ENCODE assay signal across 14 mouse cellular contexts in genomic region chr1:90209069-90209468, GRCm38 (mm10). TPM values are rescaled to one million over a fixed set of nuclear protein-coding genes. Genes with fewer than 3 reads are reported as not detected.
DNase-seq lines count a peak whose midpoint lies in the region; ATAC-seq lines count a peak whose summit lies in the region.
"Had no signal": no experiment of that assay in that cellular context is flagged by ENCODE, and none has a peak within 500 bp of the region (broad histone marks: within the 10 kb centered on the region; RNA-seq: fewer than 3 reads in every experiment).

No protein-coding gene starts in this region.

- peak overlapping the region; percentile 64 for H3K4me2 ChIP-seq in heart, embryonic 11.5 days
- peak overlapping the region; percentile 65; the same call in 1 of the 2 replicates for H3K4me2 ChIP-seq in limb, embryonic 12.5 days
- peak overlapping the region; percentile 58 for H3K4me2 ChIP-seq in hindbrain, embryonic 12.5 days (replicated peaks)
- peak overlapping the region; percentile 21; the same call in 1 of the 2 replicates for H3K4me2 ChIP-seq in stomach, embryonic 15.5 days
- H3K4me2 ChIP-seq: liver, embryonic 15.5 days had no signal

- H3K27me3 ChIP-seq in heart, embryonic 11.5 days (ENCODE audit: control insufficient read depth, insufficient read depth, low read length) = no peaks in the 10 kb centered on the region
- peaks cover 3% of the 10 kb centered on the region; the same call in 1 of the 2 replicates for H3K27me3 ChIP-seq in limb, embryonic 12.5 days
- peaks cover 19% of the 10 kb centered on the region; the same call in 1 of the 2 replicates for H3K27me3 ChIP-seq in limb, embryonic 10.5 days (ENCODE audit: low read depth, poor library complexity, severe bottlenecking)
- no peaks in the 10 kb centered on the region for H3K27me3 ChIP-seq in hindbrain, embryonic 12.5 days
- 0 out of 2 replicates have a peak, but pooled peaks cover 3% of the 10 kb centered on the region for H3K27me3 ChIP-seq in stomach, embryonic 15.5 days (replicated peaks)

- no peak for ATAC-seq in heart, embryonic 11.5 days (replicated peaks; ENCODE audit: insufficient number of reproducible peaks, low FRiP score, low TSS enrichment)
- no peak for ATAC-seq in limb, embryonic 12.5 days (ENCODE audit: insufficient number of reproducible peaks, insufficient read depth, low FRiP score, low TSS enrichment, low read depth)
- ATAC-seq in hindbrain, embryonic 12.5 days (ENCODE audit: low FRiP score) = peak; percentile 27; the same call in 1 of the 2 replicates
- ATAC-seq in stomach, embryonic 15.5 days (ENCODE audit: insufficient read depth, low FRiP score, low read depth) = no peak
- ATAC-seq in megakaryocyte progenitor cell, adult 5-6 weeks (replicated peaks; ENCODE audit: poor library complexity) = no peak

- DNase-seq in heart, postnatal 4 days = no peak
- no peak for DNase-seq in limb, embryonic 10.5 days (ENCODE audit: low spot score)
- DNase-seq in embryo, embryonic 10 days (ENCODE audit: low spot score) = no peak
- DNase-seq: B cell, adult 2 months; gastrocnemius, postnatal 14 days; retina, postnatal 1 day had no signal

- H3K9me3 ChIP-seq in heart, embryonic 11.5 days (replicated peaks; ENCODE audit: control insufficient read depth, low read length) = no peaks in the 10 kb centered on the region
- H3K9me3 ChIP-seq in limb, embryonic 12.5 days = no peaks in the 10 kb centered on the region
- H3K9me3 ChIP-seq in limb, embryonic 10.5 days (replicated peaks) = no peaks in the 10 kb centered on the region
- no peaks in the 10 kb centered on the region for H3K9me3 ChIP-seq in hindbrain, embryonic 12.5 days (replicated peaks)
- no peaks in the 10 kb centered on the region for H3K9me3 ChIP-seq in stomach, embryonic 15.5 days
- H3K9me3 ChIP-seq: liver, embryonic 15.5 days had no signal

- peaks cover 6% of the 10 kb centered on the region for H3K36me3 ChIP-seq in heart, embryonic 11.5 days (ENCODE audit: control insufficient read depth, insufficient read depth, low read length)
- H3K36me3 ChIP-seq in limb, embryonic 12.5 days = peaks cover 40% of the 10 kb centered on the region
- H3K36me3 ChIP-seq in limb, embryonic 10.5 days = peaks cover 14% of the 10 kb centered on the region
- peaks cover 12% of the 10 kb centered on the region for H3K36me3 ChIP-seq in hindbrain, embryonic 12.5 days
- H3K36me3 ChIP-seq in stomach, embryonic 15.5 days = no peaks in the 10 kb centered on the region
- H3K36me3 ChIP-seq: liver, embryonic 15.5 days had no signal

- WGBS in heart, embryonic 11.5 days (ENCODE audit: insufficient replicate concordance) = 78% methylated on average over 5 of the region's 5 CpGs
- 80% methylated on average over 5 of the region's 5 CpGs for WGBS in limb, embryonic 12.5 days
- 81% methylated on average over 5 of the region's 5 CpGs for WGBS in limb, embryonic 10.5 days
- WGBS in hindbrain, embryonic 12.5 days = 47% methylated on average over 5 of the region's 5 CpGs
- 64% methylated on average over 5 of the region's 5 CpGs for WGBS in stomach, embryonic 15.5 days

- no peak overlapping the region for H3K27ac ChIP-seq in heart, embryonic 11.5 days (ENCODE audit: low read depth, low read length)
- H3K27ac ChIP-seq in limb, embryonic 12.5 days = no peak overlapping the region
- H3K27ac ChIP-seq in limb, embryonic 10.5 days = no peak overlapping the region
- H3K27ac ChIP-seq in hindbrain, embryonic 12.5 days = peak overlapping the region; percentile 74; the same call in 1 of the 2 replicates
- H3K27ac ChIP-seq in stomach, embryonic 15.5 days = 0 out of 2 replicates have a peak overlapping the region, but pooled peaks have one; percentile 28
- H3K27ac ChIP-seq: liver, embryonic 15.5 days had no signal

- no peak overlapping the region for H3K4me3 ChIP-seq in heart, embryonic 11.5 days (ENCODE audit: low read depth, low read length)
- H3K4me3 ChIP-seq in limb, embryonic 12.5 days (replicated peaks) = no peak overlapping the region
- no peak overlapping the region for H3K4me3 ChIP-seq in limb, embryonic 10.5 days
- H3K4me3 ChIP-seq in hindbrain, embryonic 12.5 days = no peak overlapping the region
- H3K4me3 ChIP-seq in stomach, embryonic 15.5 days (replicated peaks) = no peak overlapping the region
- H3K4me3 ChIP-seq: liver, embryonic 15.5 days had no signal

- peaks cover 27% of the 10 kb centered on the region for H3K4me1 ChIP-seq in heart, embryonic 11.5 days (ENCODE audit: control insufficient read depth, insufficient read depth, low read length)
- peaks cover 38% of the 10 kb centered on the region for H3K4me1 ChIP-seq in limb, embryonic 12.5 days (replicated peaks)
- peaks cover 39% of the 10 kb centered on the region for H3K4me1 ChIP-seq in limb, embryonic 10.5 days
- peaks cover 81% of the 10 kb centered on the region for H3K4me1 ChIP-seq in hindbrain, embryonic 12.5 days
- peaks cover 30% of the 10 kb centered on the region for H3K4me1 ChIP-seq in stomach, embryonic 15.5 days
- H3K4me1 ChIP-seq: liver, embryonic 15.5 days had no signal

- no peak overlapping the region for H3K9ac ChIP-seq in heart, embryonic 11.5 days (ENCODE audit: low read depth, low read length)
- no peak overlapping the region for H3K9ac ChIP-seq in limb, embryonic 12.5 days (replicated peaks)
- no peak overlapping the region for H3K9ac ChIP-seq in hindbrain, embryonic 12.5 days
- no peak overlapping the region for H3K9ac ChIP-seq in stomach, embryonic 15.5 days
- H3K9ac ChIP-seq: liver, embryonic 15.5 days had no signal

RNA-seq across cellular contexts. Expression of gene Ackr3, which starts 5.3 kb away (rescaled TPM):
- polyA plus RNA-seq in heart, embryonic 11.5 days (2014; fragmentation: Nextera tagmentation; extraction: Ambion mirVana) = 45.3 and 50.2 TPM in 2 replicates
- 10 to 100 TPM; 28.3 to 29.5 TPM for total RNA-seq in heart, postnatal 4 days (2021)
- polyA plus RNA-seq in limb, embryonic 12.5 days (2016; fragmentation: Nextera tagmentation; extraction: Ambion mirVana) = 24.9 and 27.9 TPM in 2 replicates
- 12.9 and 16.5 TPM in 2 replicates for polyA plus RNA-seq in limb, embryonic 10.5 days (2016; fragmentation: Nextera tagmentation; extraction: Ambion mirVana)
- 26.9 and 27.6 TPM in 2 replicates for polyA plus RNA-seq in hindbrain, embryonic 12.5 days (2016; fragmentation: Nextera tagmentation; extraction: Ambion mirVana)
- polyA plus RNA-seq in stomach, embryonic 15.5 days (2015; fragmentation: Nextera tagmentation; extraction: Ambion mirVana) = 18.2 and 22.6 TPM in 2 replicates
- not detected in 2 replicates for total RNA-seq in megakaryocyte progenitor cell, adult 5-6 weeks (2015)
- not detected in 2 replicates for total RNA-seq in megakaryocyte progenitor cell, adult 5-6 weeks (2017)
- total RNA-seq: common myeloid progenitor, adult 5-6 weeks; megakaryocyte-erythroid progenitor cell, adult 5-6 weeks had no signal

RNA-seq across cellular contexts. Expression of gene Iqca, which starts 55.9 kb away (rescaled TPM):
- polyA plus RNA-seq in heart, embryonic 11.5 days (2014; fragmentation: Nextera tagmentation; extraction: Ambion mirVana) = not detected in 2 replicates
- total RNA-seq in heart, postnatal 4 days (2021) = not detected
- 0.17 TPM in 1 of 2 replicates, not detected in the other for polyA plus RNA-seq in limb, embryonic 12.5 days (2016; fragmentation: Nextera tagmentation; extraction: Ambion mirVana)
- not detected in 2 replicates for polyA plus RNA-seq in limb, embryonic 10.5 days (2016; fragmentation: Nextera tagmentation; extraction: Ambion mirVana)
- polyA plus RNA-seq in hindbrain, embryonic 12.5 days (2016; fragmentation: Nextera tagmentation; extraction: Ambion mirVana) = 0.84 and 1.3 TPM in 2 replicates
- 0.14 TPM in 1 of 2 replicates, not detected in the other for polyA plus RNA-seq in stomach, embryonic 15.5 days (2015; fragmentation: Nextera tagmentation; extraction: Ambion mirVana)
- not detected in 2 replicates for total RNA-seq in megakaryocyte progenitor cell, adult 5-6 weeks (2015)
- not detected in 2 replicates for total RNA-seq in megakaryocyte progenitor cell, adult 5-6 weeks (2017)
- total RNA-seq: common myeloid progenitor, adult 5-6 weeks; megakaryocyte-erythroid progenitor cell, adult 5-6 weeks had no signal

Comparison
In these comparisons a context has a peak if more than half of its experiments do, and no peak if none do; other contexts are left out.
1. H3K27ac ChIP-seq: peak in hindbrain, embryonic 12.5 days (single experiment) and stomach, embryonic 15.5 days (single experiment); none in heart, embryonic 11.5 days (single experiment), limb, embryonic 12.5 days (single experiment) and limb, embryonic 10.5 days (single experiment).
2. Peak in every context shown above with its lines, with median percentiles within 50 percentile points of each other: H3K4me2 ChIP-seq.